Mouse (Mus musculus): ENCODE measurements around the gene 2310030G06Rik. TPM values are rescaled to one million over a fixed set of nuclear protein-coding genes. Genes with fewer than 3 reads are reported as not detected.

The 2310030G06Rik gene
- polyA plus RNA-seq, 1 experiment from 2014 or later = 11.6 TPM

DNA sequence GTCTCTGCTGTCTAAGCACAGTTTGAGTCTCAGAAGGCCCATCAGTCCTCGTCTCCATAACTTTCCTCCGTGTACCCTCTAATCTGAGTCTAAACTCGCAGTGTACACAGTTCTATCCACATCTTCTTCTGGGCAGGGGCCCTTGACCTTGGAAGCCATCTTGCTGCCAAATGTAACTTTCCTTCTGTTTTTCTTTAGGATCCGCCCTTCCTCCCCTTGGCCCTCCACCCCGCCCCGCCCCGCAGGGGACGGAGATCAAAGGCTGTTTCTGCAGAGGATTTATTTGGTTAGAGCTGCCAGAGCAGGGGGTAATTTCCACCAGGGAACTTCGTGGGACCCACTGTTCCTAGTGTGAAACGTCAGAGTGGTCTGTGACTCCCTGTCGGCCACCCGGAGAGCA is 25.3 kb downstream of the 2310030G06Rik start:
- no peak overlapping the region for H3K9ac ChIP-seq (replicated peaks)
- DNase-seq (no peak), ATAC-seq (no peak)
- no peak overlapping the region for H3K4me3 ChIP-seq (ENCODE audit: low read depth, low read length)
- 62% methylated on average over 12 of the region's 12 CpGs for WGBS (ENCODE audit: insufficient replicate concordance)
- no peaks in the 10 kb centered on the region for H3K36me3 ChIP-seq (replicated peaks; ENCODE audit: insufficient read depth, low read length)
- TF ChIP-seq CTCF (IDR thresholded peaks at IDR 0.05; ENCODE audit: low read depth) = no peak
- no peak for TF ChIP-seq EP300 (IDR thresholded peaks at IDR 0.05; ENCODE audit: low read depth)
- H3K4me2 ChIP-seq (ENCODE audit: low read depth, low read length) = no peak overlapping the region
- H3K4me1 ChIP-seq (ENCODE audit: insufficient read depth) = peaks cover 6% of the 10 kb centered on the region; the same call in 1 of the 2 replicates
- no peaks in the 10 kb centered on the region; the same call in 1 of the 2 replicates for H3K27me3 ChIP-seq (ENCODE audit: insufficient read depth, low read length)
- H3K9me3 ChIP-seq (ENCODE audit: low read length) = no peaks in the 10 kb centered on the region
- H3K27ac ChIP-seq (ENCODE audit: low read depth) = no peak overlapping the region

DNA sequence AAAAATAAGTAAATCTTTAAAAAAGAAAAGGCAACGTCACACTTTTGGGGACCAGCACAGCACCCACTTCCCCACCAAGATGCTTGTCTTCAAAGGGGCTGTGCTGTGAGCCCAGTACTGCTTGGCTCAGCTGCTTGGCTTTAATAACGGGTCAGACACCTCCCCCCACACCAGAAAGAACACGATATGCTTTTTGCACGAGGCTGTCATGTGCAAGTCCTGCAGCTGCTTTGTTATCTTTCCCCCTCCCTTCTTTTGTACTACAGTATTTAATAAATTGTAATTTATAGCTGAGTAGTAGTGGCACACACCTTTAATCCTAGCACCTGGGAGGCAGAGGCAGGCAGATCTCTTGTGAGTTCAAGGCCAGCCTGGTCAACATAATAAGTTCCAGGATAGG is 27.5 kb downstream of the 2310030G06Rik start:
- H3K4me1 ChIP-seq (ENCODE audit: insufficient read depth) = 0 out of 2 replicates have a peak, but pooled peaks cover under 1% of the 10 kb centered on the region
- ATAC-seq (no peak), DNase-seq (no peak)
- no peaks in the 10 kb centered on the region for H3K36me3 ChIP-seq (replicated peaks; ENCODE audit: insufficient read depth, low read length)
- no peaks in the 10 kb centered on the region for H3K27me3 ChIP-seq (ENCODE audit: insufficient read depth, low read length)
- H3K4me3 ChIP-seq (ENCODE audit: low read depth, low read length) = no peak overlapping the region
- WGBS (ENCODE audit: insufficient replicate concordance) = 58% methylated on average over 4 of the region's 4 CpGs
- H3K9me3 ChIP-seq (ENCODE audit: low read length) = no peaks in the 10 kb centered on the region
- H3K27ac ChIP-seq (ENCODE audit: low read depth) = no peak overlapping the region
- H3K4me2 ChIP-seq (ENCODE audit: low read depth, low read length) = no peak overlapping the region
- TF ChIP-seq EP300 (IDR thresholded peaks at IDR 0.05; ENCODE audit: low read depth) (no peak), CTCF (IDR thresholded peaks at IDR 0.05; ENCODE audit: low read depth) (no peak)
- no peak overlapping the region for H3K9ac ChIP-seq (replicated peaks)

DNA sequence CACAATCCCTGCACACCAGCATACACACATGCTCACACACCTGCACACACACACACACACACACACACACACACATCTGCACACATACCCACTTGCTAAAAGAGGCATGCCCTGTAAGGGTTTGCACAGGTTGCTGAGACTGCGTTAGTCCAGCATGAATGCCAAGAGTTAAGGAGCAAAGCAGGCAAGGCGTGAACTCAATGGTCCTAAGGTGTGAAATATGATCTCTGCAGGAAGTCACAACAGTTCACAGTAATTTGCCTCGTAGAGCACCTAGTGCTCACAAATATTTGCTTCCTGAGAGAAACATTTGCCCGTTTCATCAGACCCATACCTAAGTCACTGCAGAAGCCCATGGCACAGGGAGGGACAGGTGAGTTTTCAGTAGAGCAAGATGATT is 32.1 kb downstream of the 2310030G06Rik start:
- H3K36me3 ChIP-seq (replicated peaks; ENCODE audit: insufficient read depth, low read length) = no peaks in the 10 kb centered on the region
- DNase-seq (no peak), ATAC-seq (no peak)
- no peaks in the 10 kb centered on the region for H3K9me3 ChIP-seq (ENCODE audit: low read length)
- 0 out of 2 replicates have a peak, but pooled peaks cover 3% of the 10 kb centered on the region for H3K4me1 ChIP-seq (ENCODE audit: insufficient read depth)
- TF ChIP-seq CTCF (IDR thresholded peaks at IDR 0.05; ENCODE audit: low read depth) (no peak), EP300 (IDR thresholded peaks at IDR 0.05; ENCODE audit: low read depth) (no peak)
- 45% methylated on average over 4 of the region's 4 CpGs for WGBS (ENCODE audit: insufficient replicate concordance)
- no peak overlapping the region for H3K27ac ChIP-seq (ENCODE audit: low read depth)
- no peak overlapping the region for H3K9ac ChIP-seq (replicated peaks)
- H3K27me3 ChIP-seq (ENCODE audit: insufficient read depth, low read length) = no peaks in the 10 kb centered on the region
- H3K4me3 ChIP-seq (ENCODE audit: low read depth, low read length) = no peak overlapping the region
- H3K4me2 ChIP-seq (ENCODE audit: low read depth, low read length) = no peak overlapping the region

DNA sequence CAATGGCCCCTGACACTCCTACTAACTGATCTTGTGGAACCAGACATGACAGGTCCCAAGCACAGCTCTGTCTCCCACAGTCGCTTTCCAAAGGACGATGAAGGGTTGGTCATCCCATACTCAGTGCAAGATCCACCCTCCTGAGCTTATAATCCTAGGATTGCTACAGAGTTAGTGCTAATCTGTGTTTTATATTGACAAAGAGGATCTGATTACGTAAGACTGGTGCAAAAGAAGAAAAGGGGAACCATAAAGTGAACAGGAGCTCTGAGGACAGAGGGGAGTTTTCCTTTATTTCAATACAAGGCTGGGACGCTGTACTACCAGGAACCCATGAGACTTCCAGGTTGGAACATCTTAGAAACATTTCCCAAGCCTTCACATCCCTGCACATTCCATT is 35.0 kb downstream of the 2310030G06Rik start:
- 51% methylated on average over 4 of the region's 4 CpGs for WGBS (ENCODE audit: insufficient replicate concordance)
- DNase-seq = no peak
- Histone ChIP-seq H3K9ac (replicated peaks) (no peak overlapping the region), H3K27ac (ENCODE audit: low read depth) (no peak overlapping the region), H3K4me3 (ENCODE audit: low read depth, low read length) (no peak overlapping the region), H3K4me1 (ENCODE audit: insufficient read depth) (0 out of 2 replicates have a peak, but pooled peaks cover 3% of the 10 kb centered on the region), H3K4me2 (ENCODE audit: low read depth, low read length) (no peak overlapping the region), H3K27me3 (ENCODE audit: insufficient read depth, low read length) (no peaks in the 10 kb centered on the region), H3K36me3 (replicated peaks; ENCODE audit: insufficient read depth, low read length) (no peaks in the 10 kb centered on the region), H3K9me3 (ENCODE audit: low read length) (no peaks in the 10 kb centered on the region)
- ATAC-seq = no peak
- TF ChIP-seq EP300 (IDR thresholded peaks at IDR 0.05; ENCODE audit: low read depth) (no peak), CTCF (IDR thresholded peaks at IDR 0.05; ENCODE audit: low read depth) (no peak)

DNA sequence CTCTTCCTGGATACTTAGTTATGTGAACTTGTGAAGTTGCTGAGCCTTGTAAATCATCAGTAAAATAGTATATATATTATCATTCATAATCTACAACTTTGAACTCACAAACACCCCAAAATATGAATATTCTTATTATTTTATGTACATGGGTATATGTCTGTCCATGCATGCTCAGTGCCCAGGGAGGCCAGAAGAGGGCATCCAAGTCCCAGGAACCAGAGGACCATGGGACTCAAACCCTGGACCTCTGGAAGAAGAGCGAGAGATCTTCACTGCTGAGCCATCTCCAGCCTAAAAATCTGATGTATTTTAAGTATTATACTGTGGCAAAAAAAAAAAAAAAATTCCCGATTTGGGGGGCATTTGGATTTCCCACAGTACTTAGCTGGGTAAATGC is 37.2 kb downstream of the 2310030G06Rik start:
- H3K4me1 ChIP-seq (ENCODE audit: insufficient read depth) = 0 out of 2 replicates have a peak, but pooled peaks cover 3% of the 10 kb centered on the region
- no peak overlapping the region for H3K4me3 ChIP-seq (ENCODE audit: low read depth, low read length)
- H3K27ac ChIP-seq (ENCODE audit: low read depth) = no peak overlapping the region
- H3K27me3 ChIP-seq (ENCODE audit: insufficient read depth, low read length) = no peaks in the 10 kb centered on the region
- WGBS (ENCODE audit: insufficient replicate concordance) = 20% methylated on average over 2 of the region's 2 CpGs
- ATAC-seq = no peak
- TF ChIP-seq CTCF (IDR thresholded peaks at IDR 0.05; ENCODE audit: low read depth) (peak; percentile 58), EP300 (IDR thresholded peaks at IDR 0.05; ENCODE audit: low read depth) (no peak)
- no peak overlapping the region for H3K9ac ChIP-seq (replicated peaks)
- H3K9me3 ChIP-seq (ENCODE audit: low read length) = no peaks in the 10 kb centered on the region
- no peak for DNase-seq
- no peaks in the 10 kb centered on the region for H3K36me3 ChIP-seq (replicated peaks; ENCODE audit: insufficient read depth, low read length)
- H3K4me2 ChIP-seq (ENCODE audit: low read depth, low read length) = no peak overlapping the region

DNA sequence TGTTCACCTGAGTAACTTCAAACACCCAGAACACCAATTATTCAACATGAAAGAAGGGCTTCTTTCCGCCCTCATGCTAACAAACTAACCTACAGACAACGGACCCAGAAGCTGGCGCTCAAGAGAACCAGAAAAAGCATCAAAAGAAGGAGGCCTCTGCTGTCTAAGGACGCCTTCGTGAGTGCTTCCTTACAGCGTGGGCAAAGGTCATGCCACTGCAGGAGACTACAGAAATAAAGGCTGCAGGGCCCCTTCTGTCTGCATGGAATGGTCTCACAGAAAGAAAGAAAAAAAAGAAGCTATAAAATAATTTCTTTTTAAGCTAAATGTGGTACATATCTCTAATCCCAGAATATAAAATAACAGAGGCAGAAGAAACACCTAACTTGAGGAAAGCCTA is 41.4 kb downstream of the 2310030G06Rik start:
- Histone ChIP-seq H3K36me3 (replicated peaks; ENCODE audit: insufficient read depth, low read length) (no peaks in the 10 kb centered on the region), H3K4me1 (ENCODE audit: insufficient read depth) (0 out of 2 replicates have a peak, but pooled peaks cover 5% of the 10 kb centered on the region), H3K9ac (replicated peaks) (no peak overlapping the region), H3K4me2 (ENCODE audit: low read depth, low read length) (no peak overlapping the region), H3K9me3 (ENCODE audit: low read length) (no peaks in the 10 kb centered on the region), H3K27me3 (ENCODE audit: insufficient read depth, low read length) (peaks cover 6% of the 10 kb centered on the region), H3K4me3 (ENCODE audit: low read depth, low read length) (no peak overlapping the region), H3K27ac (ENCODE audit: low read depth) (no peak overlapping the region)
- no peak for TF ChIP-seq CTCF (IDR thresholded peaks at IDR 0.05; ENCODE audit: low read depth)
- TF ChIP-seq EP300 (IDR thresholded peaks at IDR 0.05; ENCODE audit: low read depth) = no peak
- DNase-seq (no peak), ATAC-seq (no peak)
- WGBS (ENCODE audit: insufficient replicate concordance) = 62% methylated on average over 6 of the region's 6 CpGs
